Mouse (Mus musculus): ENCODE measurements at regions not wholly inside any gene's neighbourhood (a gene's known extent, or its start where the extent isn't known, plus 50 kb on each side); places are given as distances from the start of the nearest gene placed in this dataset.

GRCm38 (mm10) chr10:118622916-118623315 is 182.1 kb downstream of the Ifng start:
- TF ChIP-seq CTCF (conservative IDR thresholded peaks at IDR 0.05; ENCODE audit: insufficient read depth, insufficient read length, low read depth, low read length) (no peak), POLR2A (IDR thresholded peaks at IDR 0.05; ENCODE audit: low read depth, low read length) (no peak)
